Mouse (Mus musculus) embryo, embryonic 10.5 days (tissue): ENCODE measurements at regions not wholly inside any gene's neighbourhood (a gene's known extent, or its start where the extent isn't known, plus 50 kb on each side); places are given as distances from the start of the nearest gene placed in this dataset.
A peak's percentile ranks its signal among the peaks of the same experiment; 100 is the strongest.
"Not testable (repeated sequence)": the region's sequence is repeated elsewhere in the genome, so short reads cannot be mapped to it uniquely, and the experiment has no call there.

Experiments used
- DNase-seq: peaks from one replicate; pipeline ENCODE4 v3.0.0-alpha.2; 2015; ENCODE audit warnings: low spot score

- DNase-seq = not testable (repeated sequence)
Observed at GRCm38 (mm10) chr4:71422121-71422520, 335.6 kb downstream of the Gm11232 start.

- DNase-seq = no peak
Observed at GRCm38 (mm10) chr4:71409867-71410266, 347.9 kb downstream of the Gm11232 start.

DNA sequence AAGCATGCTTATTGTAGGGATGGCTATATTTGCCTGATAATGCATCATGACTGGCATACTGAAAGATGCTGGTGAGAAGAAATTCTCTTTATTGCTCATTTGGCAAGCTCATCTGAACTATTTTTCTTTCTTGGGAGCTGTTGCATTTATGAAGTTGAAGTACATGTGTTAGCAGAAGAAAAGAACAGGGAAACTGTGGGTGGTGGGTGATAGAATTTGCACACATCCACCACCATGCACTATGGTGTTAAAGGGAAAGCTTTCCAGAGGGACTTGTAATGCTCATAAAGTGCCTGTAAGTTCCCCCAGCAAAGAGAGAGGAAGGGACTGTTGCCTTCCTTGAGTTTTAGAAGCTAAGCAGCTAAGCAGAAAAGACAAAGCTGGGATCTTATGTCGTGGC lies 367.3 kb downstream of the Gm11232 start:
- DNase-seq = no peak

DNA sequence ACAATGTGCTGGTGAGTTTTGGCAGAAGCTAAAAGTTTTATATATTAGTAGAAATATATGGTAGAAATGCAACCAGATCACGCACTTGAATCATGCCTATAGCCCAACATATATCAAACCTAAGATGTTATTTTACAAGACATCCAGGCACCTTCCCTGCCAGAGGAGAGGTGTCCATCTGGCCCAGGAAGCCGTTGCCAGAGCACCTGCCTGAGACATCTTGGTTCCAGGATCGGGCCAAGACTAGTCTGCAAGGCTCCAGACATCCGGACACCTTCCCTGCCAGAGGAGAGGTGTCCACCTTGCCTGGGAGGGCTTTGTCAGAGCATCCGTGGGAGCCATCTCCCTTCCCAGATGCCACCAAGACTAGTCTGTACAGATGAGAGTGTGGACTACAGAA lies 388.5 kb downstream of the Gm11232 start:
- DNase-seq = no peak

GRCm38 (mm10) chr4:71363761-71364160 lies 394.0 kb downstream of the Gm11232 start:
- no peak for DNase-seq

GRCm38 (mm10) chr4:71357626-71358025 lies 400.1 kb downstream of the Gm11232 start:
- DNase-seq = no peak

DNA sequence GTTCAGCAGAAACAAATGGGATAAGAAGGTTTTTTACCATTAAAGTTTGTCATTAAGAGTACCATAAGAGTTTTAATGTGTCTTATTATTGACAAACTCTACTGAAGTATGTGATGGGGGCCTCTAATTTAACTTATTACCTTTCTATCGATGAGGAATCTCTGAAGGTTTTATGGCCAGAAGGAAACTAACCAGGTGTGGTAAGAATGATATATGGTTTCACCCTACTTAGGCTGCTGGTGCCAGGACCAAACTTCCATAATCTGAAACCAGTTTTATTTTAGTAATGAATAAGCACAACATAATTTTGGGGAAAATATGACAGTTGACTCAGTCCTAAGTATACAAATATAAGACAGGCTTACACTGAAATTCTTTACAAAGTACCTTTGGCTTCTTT lies 401.1 kb downstream of the Gm11232 start:
- DNase-seq = no peak

DNA sequence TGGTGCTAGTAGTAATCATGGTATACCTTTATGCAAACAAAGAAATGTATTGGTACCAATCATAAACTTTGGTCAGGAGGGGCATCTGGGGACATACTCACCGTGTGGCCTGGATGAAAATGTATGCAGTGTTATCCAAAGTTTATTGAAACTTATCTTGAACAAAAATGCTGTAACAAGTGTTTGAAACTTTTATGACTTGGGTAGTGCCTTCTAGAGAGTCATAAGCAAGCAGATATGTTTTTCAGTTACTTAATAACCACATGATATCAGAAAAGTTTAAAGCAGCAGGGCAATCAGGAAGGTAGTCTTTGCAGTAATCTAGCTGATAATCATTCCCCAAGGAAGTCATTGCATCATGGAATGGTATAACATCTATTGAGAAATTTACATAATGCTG lies 401.5 kb downstream of the Gm11232 start:
- no peak for DNase-seq

- DNase-seq = no peak
Observed at GRCm38 (mm10) chr4:71351880-71352279, 405.9 kb downstream of the Gm11232 start.

DNA sequence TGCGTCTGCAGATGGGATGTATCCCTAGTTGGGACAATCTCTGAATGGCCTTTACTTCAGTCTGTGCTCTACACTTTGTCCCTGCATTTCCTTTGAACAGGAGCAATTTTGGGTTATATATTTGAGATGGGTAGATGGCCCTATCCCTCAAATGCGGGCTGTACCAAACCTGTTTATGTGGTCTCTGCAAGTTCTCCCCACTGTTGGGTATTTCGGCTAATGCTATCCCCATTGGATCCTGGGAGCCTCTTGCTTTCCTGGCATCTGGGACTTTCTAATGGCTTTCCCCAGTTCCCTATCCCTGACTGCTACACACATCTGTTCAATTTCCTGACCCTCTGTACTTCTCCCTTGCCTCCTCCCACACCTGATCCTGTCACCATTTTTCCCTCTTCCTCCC lies 414.7 kb downstream of the Gm11232 start:
- DNase-seq = no peak

GRCm38 (mm10) chr4:71338582-71338981 lies 419.2 kb downstream of the Gm11232 start:
- DNase-seq = no peak

GRCm38 (mm10) chr4:71332672-71333071 lies 425.1 kb downstream of the Gm11232 start:
- no peak for DNase-seq

DNA sequence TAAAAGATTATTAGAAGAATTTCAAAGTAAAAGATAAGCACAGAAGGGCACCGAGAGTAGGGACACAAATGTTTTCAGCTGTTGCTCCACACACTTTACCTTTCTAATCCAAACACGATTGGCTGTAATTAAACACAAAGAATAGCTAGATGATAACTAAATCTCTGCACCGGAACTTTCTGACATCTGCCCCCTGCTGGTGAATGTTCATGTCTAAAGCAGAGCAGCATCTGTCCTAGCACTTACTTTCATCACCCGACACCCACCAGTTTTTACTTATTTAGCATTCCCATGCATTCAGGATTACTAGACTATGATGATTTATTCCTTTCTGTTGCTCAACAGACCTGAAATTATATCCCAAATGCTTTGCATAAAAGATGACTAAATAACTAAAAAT lies 425.7 kb downstream of the Gm11232 start:
- peak; percentile 42 for DNase-seq

DNA sequence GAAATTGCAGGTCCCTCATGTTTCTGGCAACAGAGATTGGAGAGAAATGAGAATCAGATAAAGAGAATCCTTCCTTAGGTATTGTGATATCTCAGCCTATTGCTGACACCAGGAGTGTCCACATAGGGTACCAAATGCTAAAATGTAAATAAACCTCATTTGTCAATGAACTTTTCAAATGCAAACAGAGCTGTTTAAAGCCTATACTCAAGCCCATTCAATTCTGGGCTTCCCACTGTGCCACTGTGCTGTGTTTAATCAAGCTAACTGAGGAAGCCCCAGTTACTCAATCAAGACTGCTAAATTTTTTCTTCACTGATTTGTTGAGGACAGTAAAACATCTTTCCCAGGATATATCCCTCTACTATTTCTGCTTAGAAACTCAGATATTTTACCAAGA lies 441.2 kb downstream of the Gm11232 start:
- DNase-seq = no peak

DNA sequence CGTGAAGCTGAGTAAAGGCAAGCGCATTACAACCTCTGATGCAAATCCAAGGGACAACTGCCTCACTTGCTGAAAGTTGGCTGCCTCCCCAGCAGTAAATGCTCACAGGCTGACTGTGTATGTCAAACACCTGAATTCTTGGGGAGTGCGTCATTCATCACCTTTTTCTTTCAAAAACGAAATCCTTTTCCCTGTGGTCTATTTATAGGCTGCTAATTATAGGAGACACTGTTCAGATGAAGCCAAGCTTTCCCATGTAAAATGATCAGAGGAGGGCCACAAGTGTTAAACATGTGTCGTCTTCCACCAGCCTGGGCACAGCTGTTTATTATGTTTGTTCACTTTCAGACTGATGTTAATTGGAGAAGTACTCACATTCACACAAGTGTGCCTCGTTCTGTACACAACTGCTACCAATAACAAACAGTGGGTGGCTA lies 450.6 kb downstream of the Gm11232 start:
- DNase-seq = peak; percentile 32

- peak; percentile 7 for DNase-seq
Observed at GRCm38 (mm10) chr4:71306690-71307089, 451.1 kb downstream of the Gm11232 start.

DNA sequence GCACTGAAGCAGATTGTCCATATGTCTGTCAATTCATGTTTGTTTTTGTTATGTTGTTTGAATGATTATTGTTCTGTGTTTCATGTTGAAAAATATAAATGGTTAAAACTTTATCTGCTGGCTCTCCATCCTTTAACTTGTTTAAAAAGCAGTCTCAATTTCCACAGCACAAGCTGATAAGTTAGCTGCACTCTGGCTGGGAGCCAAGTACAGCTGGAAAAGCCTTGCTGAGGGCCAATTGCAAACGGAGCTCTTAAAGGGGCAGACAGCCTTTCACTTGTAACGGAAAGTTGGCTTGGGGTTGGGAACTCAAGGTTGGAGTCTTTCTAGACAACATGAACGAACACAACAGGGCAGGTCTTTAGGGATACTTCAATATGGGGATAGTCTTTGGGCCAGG lies 462.0 kb downstream of the Gm11232 start:
- not testable (repeated sequence) for DNase-seq

DNA sequence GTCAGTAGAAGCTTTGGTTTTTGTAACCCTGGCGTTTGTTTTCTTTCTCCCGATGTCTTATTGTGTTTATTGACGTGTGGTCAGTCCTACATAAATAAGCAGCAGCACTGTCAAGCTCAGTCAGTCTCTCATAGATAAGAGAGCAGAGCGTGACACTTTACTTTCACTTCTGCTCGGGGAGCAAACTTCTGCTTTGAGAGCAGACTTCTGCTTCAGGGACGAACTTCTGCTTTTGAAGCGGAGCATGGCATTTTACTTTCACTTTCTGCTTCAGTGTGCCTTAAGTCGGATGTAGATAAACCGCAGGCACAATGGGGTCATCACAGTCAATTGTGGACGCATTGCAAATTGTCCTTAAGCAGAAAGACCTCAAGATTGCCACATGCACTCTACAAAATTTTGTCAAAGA lies 466.0 kb downstream of the Gm11232 start:
- DNase-seq = no peak

DNA sequence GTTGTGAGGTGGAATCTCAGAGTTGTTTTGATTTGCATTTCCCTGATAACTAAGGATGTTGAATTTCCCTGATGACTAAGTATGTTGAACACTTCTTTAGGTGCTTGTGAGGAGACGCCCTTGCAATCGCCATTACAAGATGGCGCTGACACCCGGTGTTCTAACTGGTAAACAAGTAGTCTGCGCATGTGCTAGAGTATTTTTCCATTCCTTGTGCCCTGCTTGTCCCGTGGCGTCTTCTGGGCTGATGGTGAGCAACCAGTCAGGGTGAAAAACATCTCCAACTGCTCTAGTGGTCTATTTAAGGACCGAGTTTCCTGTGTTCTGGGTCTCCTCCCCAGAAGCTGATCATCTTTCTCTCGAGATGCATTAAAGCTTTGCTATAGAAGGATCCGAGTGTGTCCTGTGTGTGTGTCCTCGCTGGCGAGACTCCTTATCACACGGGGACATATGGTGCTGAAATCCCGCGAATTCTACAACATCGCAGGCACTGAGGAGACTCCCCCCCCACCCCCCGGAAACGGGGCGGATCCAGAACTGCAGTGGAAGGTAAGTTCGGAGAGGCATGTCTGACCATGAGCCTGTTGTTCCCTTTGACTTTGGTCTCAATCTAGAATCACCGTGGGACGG lies 466.5 kb downstream of the Gm11232 start:
- DNase-seq = not testable (repeated sequence)

DNA sequence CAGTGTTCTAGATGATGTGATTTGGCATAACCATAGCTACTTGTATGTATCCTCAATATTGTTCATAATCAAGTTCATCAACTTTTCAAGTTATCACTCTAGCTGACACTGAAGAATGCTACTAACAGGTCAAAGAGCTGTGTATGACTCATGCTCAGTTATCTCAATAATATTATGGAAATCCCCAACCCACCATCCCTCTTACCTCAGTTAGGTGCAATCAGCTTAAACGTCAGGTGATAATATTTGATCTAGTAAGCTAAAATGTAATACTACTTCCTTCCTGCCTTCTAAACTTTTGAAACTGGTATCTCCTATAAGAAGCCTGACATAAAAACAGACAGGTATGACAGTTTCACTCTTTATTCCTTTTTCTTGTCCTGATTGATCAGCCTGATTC lies 474.6 kb downstream of the Gm11232 start:
- DNase-seq = no peak

DNA sequence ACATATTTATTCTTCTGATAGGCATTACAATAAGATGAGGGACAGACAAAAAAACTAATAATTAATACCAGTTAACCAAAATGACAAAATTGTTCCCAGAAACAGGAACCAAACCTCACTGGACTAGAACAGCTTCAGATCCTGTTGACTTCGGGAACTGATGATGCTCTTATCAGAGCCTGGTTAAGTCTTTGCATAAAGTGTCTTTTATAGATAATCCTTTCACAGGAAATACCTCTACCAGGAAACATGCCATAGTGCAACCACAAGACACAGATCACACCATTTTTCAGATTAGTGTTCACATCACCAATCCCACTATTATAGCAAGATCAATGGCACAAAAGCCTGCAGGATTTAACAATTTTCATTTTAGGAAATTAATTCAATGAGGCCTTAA lies 478.1 kb downstream of the Gm11232 start:
- DNase-seq = no peak

- DNase-seq = no peak
Observed at GRCm38 (mm10) chr4:71259897-71260296, 497.9 kb downstream of the Gm11232 start.

- DNase-seq = peak; percentile 58
Observed at GRCm38 (mm10) chr4:71230497-71230872, 527.3 kb downstream of the Gm11232 start.

- peak; percentile 12 for DNase-seq
Observed at GRCm38 (mm10) chr4:71229796-71230496, 527.8 kb downstream of the Gm11232 start.
